Mouse (Mus musculus) Patski (cell line): Measurements from ENCODE around the gene Pdgfc. TPM values are rescaled to one million over a fixed set of nuclear protein-coding genes. Genes with fewer than 3 reads are reported as not detected.

Experiments used
- ATAC-seq: fragments of 100-300 bp; one replicate; pipeline ENCODE4 v1.8.0; 2021
- CTCF ChIA-PET: fragments of 350-600 bp; sonication (Branson Sonifier 250); formaldehyde crosslinking; loops from one replicate; lab custom pipeline; 2022; ENCODE audit warnings: inconsistent platforms; lab: Charles Lee
- POLR2A ChIA-PET: fragments of 350-600 bp; sonication (Branson Sonifier 250); formaldehyde crosslinking; loops from one replicate; lab custom pipeline; 2022; ENCODE audit warnings: antibody characterized with exemption, inconsistent platforms; lab: Charles Lee
- DNase-seq: peaks from one replicate; pipeline ENCODE4 v3.0.0-alpha.2; 2011; ENCODE audit warnings: low read depth, low spot score
- H3K27me3 ChIP-seq: fragments of 371-371 bp; one replicate; pipeline ENCODE4 v1.5.1; 2021
- CTCF ChIP-seq: fragments of 100-300 bp; IDR thresholded peaks from one replicate; pipeline ENCODE4 v1.5.1; 2021
- in situ Hi-C: fragments of 300-500 bp; cut with MboI; formaldehyde crosslinking; loops from 3 replicates; pipeline ENCODE4 v1.11.1; 2018; ENCODE audit warnings: low pct_unique_long_range_greater_than_20kb, mixed read lengths
- polyA plus RNA-seq: library from polyadenylated mRNA; unstranded; gene quantifications from one replicate; pipeline ENCODE4 v1.2.3, GENCODE M21; 2021

Pdgfc gene
- polyA plus RNA-seq, 1 experiment from 2014 or later, result 34.7 TPM

DNA sequence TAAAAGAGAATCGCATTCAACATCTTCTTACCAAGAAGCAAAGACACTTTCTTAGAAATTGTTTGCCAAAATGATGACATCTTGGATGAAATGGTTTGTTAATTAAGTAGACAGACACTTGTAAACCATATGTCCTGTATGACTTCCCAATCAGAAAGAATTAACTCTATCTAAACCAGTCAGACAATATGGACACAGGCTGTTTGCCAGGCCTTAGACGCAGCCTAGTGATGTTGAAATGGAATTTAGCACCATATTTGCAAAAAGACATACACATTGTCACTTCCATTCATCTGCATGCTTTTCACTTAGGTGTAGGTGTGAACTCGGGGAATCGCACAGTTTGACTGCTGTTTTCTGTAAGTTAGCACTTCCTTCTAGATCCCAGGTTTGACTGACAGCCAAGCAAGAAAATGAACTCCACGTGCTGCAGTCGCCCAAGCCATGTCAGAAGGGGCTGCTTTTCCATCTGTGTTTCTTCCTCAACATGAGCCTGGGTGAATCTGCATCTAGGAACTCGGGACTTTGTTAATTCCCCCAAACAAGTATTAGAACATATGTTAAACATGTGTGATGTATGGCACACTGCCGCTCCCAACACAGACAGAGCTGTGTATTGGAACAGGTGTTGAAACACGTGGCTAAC lies 10.5 kb upstream of the Pdgfc start:
- H3K27me3 ChIP-seq, result no peaks in the 10 kb centered on the region
- TF ChIP-seq CTCF, result no peak
- CTCF ChIA-PET, result interaction anchor here (0.9 to 1.2 kb wide), 2 partner anchors 13 to 67 kb away, joined by 3 to 4 read pairs; no protein-coding TSS in a partner anchor
- no peak for DNase-seq
- no peak for ATAC-seq
- in situ Hi-C loops, result no loop called here
- POLR2A ChIA-PET, result no interaction called here

DNA sequence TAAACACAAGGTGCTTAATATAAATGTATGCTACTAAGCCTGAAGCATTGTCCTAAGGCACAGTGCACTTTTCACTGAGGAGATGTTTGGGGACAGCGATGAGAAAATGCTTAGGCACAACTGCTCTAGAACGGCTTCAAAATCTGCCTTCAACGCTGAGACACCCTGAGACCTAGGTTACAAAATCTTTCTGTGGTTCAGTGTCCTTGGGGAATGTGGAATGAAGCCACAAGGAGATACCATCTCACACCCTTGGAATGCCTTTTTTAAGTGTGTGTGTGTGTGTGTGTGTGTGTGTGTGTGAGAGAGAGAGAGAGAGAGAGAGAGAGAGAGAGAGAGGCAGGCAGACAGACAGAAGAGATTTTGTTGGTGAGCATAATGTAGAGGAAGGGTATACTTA lies 7.9 kb upstream of the Pdgfc start:
- DNase-seq (no peak), ATAC-seq (peak; percentile 86)
- no peak for TF ChIP-seq CTCF
- in situ Hi-C loops, result no loop called here
- ChIA-PET CTCF (no interaction called here), POLR2A (interaction anchor here (0.7 kb wide), 1 partner anchor 57 kb away, joined by 4 read pairs; no protein-coding TSS in a partner anchor)
- no peaks in the 10 kb centered on the region for H3K27me3 ChIP-seq

- ATAC-seq (no peak), DNase-seq (no peak)
- no peak for TF ChIP-seq CTCF
- ChIA-PET POLR2A (interaction anchor here (0.6 to 0.7 kb wide), 2 partner anchors 57 to 320 kb away, joined by 3 to 4 read pairs; no protein-coding TSS in a partner anchor), CTCF (interaction anchor here (1.2 to 2.2 kb wide), 3 partner anchors 11 to 70 kb away, joined by 4 to 8 read pairs (median 6); no protein-coding TSS in a partner anchor)
- H3K27me3 ChIP-seq, result no peaks in the 10 kb centered on the region
- in situ Hi-C loops, result no loop called here
Observed at GRCm38 (mm10) chr3:81029321-81029720, 6.9 kb upstream of the Pdgfc start.

DNA sequence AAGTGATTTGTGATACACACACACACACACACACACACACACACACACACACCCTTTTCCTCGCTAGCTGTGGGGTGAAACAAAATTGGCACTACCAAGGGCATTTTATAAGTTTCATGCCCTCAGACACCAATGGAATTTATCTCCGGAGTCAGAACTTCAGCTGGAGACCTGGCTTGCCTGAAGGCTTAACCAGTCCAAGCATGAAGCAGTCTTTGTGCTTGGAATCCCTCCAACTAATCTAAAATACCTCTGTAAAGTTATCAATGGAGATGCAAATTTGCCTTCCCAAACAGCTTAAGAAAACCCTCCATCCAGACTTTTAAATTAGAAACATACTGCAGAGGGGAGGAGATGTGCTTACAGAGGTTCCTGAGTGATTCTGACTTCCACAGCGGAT lies 6.3 kb upstream of the Pdgfc start:
- in situ Hi-C loops, result no loop called here
- ATAC-seq (no peak), DNase-seq (no peak)
- no peaks in the 10 kb centered on the region for H3K27me3 ChIP-seq
- ChIA-PET POLR2A (interaction anchor here (0.6 kb wide), 3 partner anchors 149 to 393 kb away, joined by 3 to 4 read pairs (median 4); no protein-coding TSS in a partner anchor), CTCF (interaction anchor here (1.2 to 2.2 kb wide), 4 partner anchors 9 to 71 kb away, joined by 3 to 8 read pairs (median 5); no protein-coding TSS in a partner anchor)
- TF ChIP-seq CTCF, result no peak

DNA sequence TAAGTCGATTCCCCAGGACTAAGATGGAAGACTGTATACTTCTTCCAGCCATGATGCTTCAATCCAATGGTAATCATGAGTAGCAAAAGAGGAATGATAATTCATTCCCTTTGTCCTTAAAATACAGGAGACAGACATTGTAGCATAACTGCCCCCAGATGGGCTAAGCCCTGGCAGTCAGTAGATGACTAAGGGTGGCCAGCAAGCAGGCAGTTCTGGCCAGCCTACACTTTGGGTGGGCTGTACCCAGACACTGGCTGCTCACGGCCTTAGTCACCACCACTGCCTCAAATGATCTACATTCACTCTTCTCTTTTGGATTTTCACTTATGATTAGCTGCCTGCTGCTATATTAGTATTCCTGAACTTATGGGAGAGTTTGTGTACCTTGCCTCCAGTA lies 5.9 kb upstream of the Pdgfc start:
- H3K27me3 ChIP-seq, result no peaks in the 10 kb centered on the region
- no peak for DNase-seq
- peak; percentile 73 for ATAC-seq
- TF ChIP-seq CTCF, result no peak
- in situ Hi-C loops, result no loop called here
- CTCF ChIA-PET, result interaction anchor here (0.8 to 2.2 kb wide), 5 partner anchors 9 to 191 kb away, joined by 3 to 8 read pairs (median 4); no protein-coding TSS in a partner anchor
- POLR2A ChIA-PET, result interaction anchor here (0.6 to 0.7 kb wide), 4 partner anchors 63 to 392 kb away, joined by 3 to 4 read pairs (median 4); no protein-coding TSS in a partner anchor

DNA sequence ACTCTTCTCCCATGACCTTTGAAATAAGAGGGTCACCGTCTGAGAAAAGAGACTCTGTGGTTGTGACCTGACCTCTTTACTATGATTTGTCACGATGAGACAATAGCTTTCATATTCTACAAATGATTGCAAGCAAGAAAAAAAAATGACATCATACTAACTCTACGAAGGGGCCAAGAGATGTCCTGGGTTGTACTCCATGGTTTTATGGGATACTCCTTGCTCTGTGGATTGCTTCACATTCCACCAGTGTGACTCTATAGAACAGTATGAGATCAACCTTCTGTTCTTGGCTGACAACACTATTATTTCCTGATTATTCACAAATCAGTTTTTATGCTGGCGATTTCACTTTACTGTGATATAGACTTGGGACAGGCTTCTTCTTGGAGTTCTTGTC lies 4.2 kb upstream of the Pdgfc start:
- DNase-seq (no peak), ATAC-seq (no peak)
- TF ChIP-seq CTCF, result no peak
- ChIA-PET CTCF (interaction anchor here (1.0 to 2.4 kb wide), 4 partner anchors 12 to 73 kb away, joined by 3 to 6 read pairs (median 4); no protein-coding TSS in a partner anchor), POLR2A (interaction anchor here (0.9 kb wide), 1 partner anchor 22 kb away, joined by 3 read pairs; no protein-coding TSS in a partner anchor)
- in situ Hi-C loops, result no loop called here
- H3K27me3 ChIP-seq, result no peaks in the 10 kb centered on the region

GRCm38 (mm10) chr3:81034336-81035102 lies 1.7 kb upstream of the Pdgfc start:
- ChIA-PET POLR2A (no interaction called here), CTCF (no interaction called here)
- H3K27me3 ChIP-seq, result no peaks in the 10 kb centered on the region
- TF ChIP-seq CTCF, result no peak
- DNase-seq (no peak), ATAC-seq (no peak)
- in situ Hi-C loops, result loop anchor here (5.0 kb wide), 4 partner anchors 333 to 893 kb away; no protein-coding TSS in a partner anchor

DNA sequence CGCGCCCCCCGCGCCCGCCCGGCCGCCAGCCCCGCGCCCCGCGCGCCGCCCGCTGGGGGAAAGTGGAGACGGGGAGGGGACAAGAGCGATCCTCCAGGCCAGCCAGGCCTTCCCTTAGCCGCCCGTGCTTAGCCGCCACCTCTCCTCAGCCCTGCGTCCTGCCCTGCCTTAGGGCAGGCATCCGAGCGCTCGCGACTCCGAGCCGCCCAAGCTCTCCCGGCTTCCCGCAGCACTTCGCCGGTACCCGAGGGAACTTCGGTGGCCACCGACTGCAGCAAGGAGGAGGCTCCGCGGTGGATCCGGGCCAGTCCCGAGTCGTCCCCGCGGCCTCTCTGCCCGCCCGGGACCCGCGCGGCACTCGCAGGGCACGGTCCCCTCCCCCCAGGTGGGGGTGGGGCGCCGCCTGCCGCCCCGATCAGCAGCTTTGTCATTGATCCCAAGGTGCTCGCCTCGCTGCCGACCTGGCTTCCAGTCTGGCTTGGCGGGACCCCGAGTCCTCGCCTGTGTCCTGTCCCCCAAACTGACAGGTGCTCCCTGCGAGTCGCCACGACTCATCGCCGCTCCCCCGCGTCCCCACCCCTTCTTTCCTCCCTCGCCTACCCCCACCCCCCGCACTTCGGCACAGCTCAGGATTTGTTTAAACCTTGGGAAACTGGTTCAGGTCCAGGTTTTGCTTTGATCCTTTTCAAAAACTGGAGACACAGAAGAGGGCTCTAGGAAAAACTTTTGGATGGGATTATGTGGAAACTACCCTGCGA lies 517 bp downstream of the Pdgfc start:
- ATAC-seq, result peak; percentile 82
- no peaks in the 10 kb centered on the region for H3K27me3 ChIP-seq
- ChIA-PET POLR2A (interaction anchor here (0.6 to 1.4 kb wide), 3 partner anchors 19 to 59 kb away, joined by 3 to 5 read pairs (median 3); no protein-coding TSS in a partner anchor), CTCF (interaction anchor here (1.1 to 7.5 kb wide), 4 partner anchors 68 to 446 kb away, joined by 3 to 69 read pairs (median 6); no protein-coding TSS in a partner anchor)
- in situ Hi-C loops, result loop anchor here (5.0 kb wide), 4 partner anchors 331 to 891 kb away; no protein-coding TSS in a partner anchor
- no peak for DNase-seq
- TF ChIP-seq CTCF, result no peak

GRCm38 (mm10) chr3:81037312-81037859 lies 1.2 kb downstream of the Pdgfc start:
- no peak for TF ChIP-seq CTCF
- CTCF ChIA-PET, result interaction anchor here (0.9 to 7.5 kb wide), 4 partner anchors 18 to 113 kb away, joined by 3 to 69 read pairs (median 6); no protein-coding TSS in a partner anchor
- DNase-seq, result no peak
- in situ Hi-C loops, result loop anchor here (5.0 kb wide), 4 partner anchors 330 to 890 kb away; no protein-coding TSS in a partner anchor
- ATAC-seq, result peak; percentile 49
- POLR2A ChIA-PET, result interaction anchor here (1.0 to 1.4 kb wide), 2 partner anchors 60 to 77 kb away, joined by 5 read pairs; no protein-coding TSS in a partner anchor
- H3K27me3 ChIP-seq, result no peaks in the 10 kb centered on the region
